Mouse (Mus musculus) adrenal gland, adult 2 months (tissue): ENCODE data around the gene Nudt6. TPM values are rescaled to one million over a fixed set of nuclear protein-coding genes. Genes with fewer than 3 reads are reported as not detected.

ENCODE experiments used
- DNase-seq: peaks from one replicate; pipeline ENCODE4 v3.0.0; 2021
- polyA plus RNA-seq: library from polyadenylated mRNA; depleted of rRNA; stranded (reverse); fragments of >200 nt; gene quantifications from 2 replicates; pipeline ENCODE4 v1.2.3, GENCODE M21; 2012; rRNA removed
- total RNA-seq, 2 experiments: library from RNA; stranded (reverse); gene quantifications; 2 replicates each; pipeline ENCODE4 v1.2.3; 2021

The Nudt6 gene
- total and polyA plus RNA-seq, 3 experiments, result 16.2 to 62.7 (median 18.7) TPM

DNA sequence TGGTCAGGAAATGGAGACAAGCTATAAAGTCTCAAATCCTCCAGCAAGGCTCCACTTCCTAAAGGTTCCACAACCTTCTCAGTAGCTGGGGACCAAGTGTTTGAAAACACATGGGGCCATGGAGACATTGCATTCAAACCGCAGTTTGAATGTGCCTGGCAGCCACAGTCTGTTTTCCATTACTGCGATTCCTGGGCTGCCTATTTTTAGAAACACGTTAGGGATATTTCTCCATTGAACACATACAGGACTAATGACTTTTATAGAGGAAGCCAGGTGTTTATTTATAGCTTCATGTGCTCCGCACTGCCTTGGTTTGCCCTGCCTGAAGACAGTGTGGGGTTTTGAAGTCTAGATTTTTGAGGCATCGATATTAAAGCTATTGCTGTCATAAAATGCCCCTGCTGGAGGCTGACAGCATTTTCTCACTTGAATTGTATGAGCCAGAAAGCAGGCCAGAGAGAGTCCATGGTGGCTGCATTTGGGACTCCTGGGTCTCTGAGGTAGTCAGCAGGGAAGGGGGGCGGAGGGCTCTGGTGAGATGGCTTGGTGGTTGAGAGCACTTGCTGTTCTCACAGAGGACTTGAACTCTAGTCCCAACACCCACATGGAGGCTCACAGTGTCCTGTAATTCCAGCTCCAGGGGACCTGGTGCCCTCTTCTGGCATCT is 36.8 kb downstream of the Nudt6 start:
- no peak for DNase-seq

DNA sequence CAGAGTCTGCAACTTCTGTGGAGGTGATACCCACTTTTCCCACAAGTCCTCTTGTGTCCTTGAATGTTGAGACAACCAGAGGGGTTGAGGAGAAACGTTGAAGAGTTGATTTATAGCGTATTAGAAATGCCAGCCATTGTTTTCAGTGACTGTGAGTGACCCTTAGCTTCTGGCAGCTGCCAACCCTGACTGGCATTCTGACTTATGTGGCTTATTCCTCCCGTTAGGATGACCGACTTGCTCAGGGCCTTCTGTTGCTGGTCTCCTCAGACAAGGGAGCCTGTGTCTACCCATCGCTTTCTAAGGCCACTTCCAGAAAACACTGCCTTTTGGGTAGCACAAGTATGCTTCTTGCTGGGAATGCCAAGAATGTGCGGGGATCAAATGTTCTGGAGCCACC is 38.6 kb downstream of the Nudt6 start:
- no peak for DNase-seq

DNA sequence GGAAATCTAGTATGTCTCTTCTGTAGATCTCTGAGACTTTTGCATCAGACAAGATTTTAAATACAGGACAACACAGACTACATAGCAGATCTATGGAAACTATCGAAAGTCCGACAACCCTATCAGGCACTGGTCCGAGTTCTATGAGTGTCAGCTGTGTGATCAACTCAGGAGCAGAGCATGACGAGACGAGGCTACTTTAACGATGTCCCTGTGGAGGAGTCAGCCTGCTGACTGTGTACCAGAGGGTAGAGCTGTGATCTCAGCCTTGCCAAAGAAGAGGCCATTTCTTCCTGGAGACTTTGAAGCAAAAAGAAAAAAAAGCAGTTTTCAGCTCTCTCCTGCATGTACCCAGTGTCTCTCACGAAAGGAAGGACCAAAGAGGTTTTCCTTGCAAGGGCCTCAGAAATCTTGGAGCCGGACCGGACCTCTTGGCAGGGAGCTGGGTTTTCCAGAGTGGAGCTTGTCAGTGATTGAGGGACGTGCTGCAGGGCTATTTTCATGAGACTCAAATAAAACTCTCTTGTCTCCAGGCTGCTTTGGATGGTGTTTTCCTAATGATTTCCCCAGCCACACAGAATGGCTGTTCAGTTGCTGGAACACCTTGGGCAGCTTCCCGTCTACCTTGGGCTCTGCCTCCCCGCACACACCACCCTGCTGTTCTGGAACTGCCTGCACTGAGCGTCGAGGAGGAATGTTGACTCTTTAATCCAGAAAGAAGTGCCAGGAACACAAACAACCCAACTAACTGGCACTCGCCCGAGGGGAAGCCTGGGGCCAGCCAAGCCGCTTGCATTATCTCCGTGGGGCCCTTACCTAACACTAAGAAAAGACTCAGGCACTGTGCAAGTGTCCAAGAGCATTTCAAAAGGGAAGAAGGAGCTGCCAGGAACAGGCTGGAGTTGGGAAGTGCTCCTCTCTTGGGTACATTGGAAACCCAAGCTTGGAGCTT is 39.8 kb downstream of the Nudt6 start:
- DNase-seq, result peak; percentile 49

DNA sequence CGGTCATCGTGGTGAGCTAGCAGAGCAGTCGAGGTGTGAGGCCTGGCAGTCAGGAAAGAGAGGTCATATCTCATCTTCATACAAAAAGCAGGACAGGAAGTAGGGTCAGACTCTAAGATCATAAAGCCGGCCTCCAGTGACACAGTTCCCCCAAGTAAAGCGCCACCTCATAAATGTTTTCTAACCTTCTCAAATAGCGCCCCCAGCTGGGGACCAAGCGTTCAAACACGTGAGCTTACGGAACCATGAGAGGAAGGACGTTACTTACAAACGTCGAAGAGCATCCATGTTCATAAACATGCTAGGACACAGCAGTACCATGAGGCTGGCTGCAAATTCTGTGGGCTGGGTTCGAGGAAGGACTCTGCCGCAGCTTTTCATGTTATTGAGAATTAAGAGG is 40.8 kb downstream of the Nudt6 start:
- no peak for DNase-seq

DNA sequence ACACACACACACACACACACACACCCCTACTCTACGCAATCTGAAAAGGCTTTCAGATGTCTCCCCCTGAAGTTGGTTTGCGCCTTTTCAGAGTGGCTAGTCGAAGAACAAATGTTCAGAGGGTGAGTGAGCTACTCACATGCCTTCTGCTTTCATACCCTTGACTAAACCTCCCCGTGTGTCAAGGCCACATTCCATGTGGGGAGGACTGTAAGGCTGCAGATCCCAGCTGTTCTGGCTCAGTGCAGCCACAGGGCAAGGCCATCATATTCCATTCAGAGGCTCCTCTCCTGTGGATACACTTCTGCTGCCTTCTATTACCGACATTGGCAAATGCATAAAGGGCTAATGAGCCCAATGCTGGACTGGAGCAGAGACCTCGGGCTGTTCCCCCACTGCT is 41.6 kb downstream of the Nudt6 start:
- DNase-seq, result peak; percentile 75

DNA sequence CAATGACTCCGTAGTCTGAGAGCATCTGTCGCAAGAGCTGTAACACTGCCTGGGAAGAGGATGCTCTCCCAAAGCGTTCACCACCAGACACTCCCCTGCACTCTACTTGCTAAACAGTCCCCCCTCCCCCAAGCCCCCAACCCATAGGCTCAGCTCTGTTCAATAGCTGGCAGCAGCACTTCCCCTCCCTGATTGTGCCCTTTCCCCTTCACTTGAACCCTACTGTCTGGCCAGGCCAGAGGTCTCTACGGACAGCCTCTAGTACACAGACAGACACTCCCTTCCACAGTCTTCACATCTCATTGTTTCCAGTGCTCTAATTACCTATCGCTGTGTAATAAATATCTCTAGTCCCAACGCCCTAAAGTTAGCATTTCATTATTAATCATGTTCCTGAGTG is 42.1 kb downstream of the Nudt6 start:
- no peak for DNase-seq

DNA sequence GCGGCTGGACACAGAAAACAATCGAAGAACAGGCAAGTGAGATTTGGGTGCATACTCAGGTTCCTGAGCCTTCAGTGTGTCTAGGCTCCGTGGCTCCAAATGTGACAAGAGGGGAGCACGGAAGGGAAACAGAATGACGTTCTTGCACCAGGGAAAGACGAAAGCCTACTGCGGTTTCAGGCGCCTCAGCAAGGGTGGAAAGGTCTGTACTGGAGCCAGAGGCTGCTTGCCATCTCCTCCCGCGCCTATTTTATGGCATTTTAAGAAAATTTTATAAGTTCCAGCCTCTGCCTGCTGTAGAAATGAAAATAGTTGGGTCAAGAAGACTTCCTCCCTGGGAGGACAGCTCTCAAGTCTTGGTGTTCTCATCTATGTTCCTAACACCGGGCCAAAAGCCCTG is 46.3 kb downstream of the Nudt6 start:
- no peak for DNase-seq

DNA sequence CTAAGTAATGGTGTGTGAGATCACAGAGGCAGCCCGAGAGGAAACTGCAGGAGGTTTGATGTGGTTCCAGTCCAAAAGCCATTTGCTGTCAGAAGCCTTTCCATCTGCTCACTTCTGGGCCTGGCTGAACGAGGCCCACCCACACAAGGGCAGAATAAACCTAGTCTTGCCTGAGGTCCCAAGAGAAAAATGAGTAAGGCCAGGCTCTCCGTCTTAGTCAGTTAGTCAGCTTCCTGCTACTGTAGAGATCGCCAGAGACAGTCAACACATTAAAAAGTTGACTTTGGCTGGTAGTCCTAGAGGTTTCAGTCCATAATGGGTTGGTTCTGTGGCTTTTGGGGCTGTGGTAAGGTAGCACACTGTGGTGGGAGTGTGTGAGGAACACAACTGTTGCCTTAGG is 49.6 kb downstream of the Nudt6 start:
- no peak for DNase-seq

DNA sequence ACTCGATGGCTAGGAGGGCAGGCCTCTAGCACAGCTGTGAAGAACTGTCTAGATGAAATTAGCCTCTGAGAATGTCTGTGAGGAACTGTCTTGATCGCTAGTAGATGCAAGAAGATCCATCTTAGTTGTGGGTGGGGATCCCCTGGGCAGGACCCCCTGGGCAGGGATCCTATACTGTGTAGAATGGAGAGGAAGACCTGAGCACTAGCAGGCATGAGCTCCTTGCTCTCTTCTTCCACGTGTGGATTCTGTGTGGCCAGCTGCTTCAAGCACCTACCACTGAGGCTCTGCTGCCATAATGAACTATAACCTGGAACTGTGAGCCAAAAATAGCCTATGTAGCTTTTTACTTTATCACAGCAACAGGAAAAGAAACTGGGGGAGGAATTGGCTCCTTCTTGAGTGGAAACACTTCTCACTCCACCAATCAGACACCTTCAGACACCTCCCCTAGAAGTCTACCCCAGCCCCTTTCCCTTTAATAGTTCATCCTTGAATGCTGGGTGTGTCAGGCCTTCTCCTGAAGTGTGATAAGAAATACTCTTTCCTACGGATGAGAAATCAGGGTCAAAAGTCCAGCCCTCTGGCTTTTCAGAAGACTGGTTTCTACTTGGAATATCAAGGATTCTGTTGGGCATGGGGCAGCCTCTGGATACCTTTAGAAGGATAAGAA is 53.5 kb downstream of the Nudt6 start:
- no peak for DNase-seq

DNA sequence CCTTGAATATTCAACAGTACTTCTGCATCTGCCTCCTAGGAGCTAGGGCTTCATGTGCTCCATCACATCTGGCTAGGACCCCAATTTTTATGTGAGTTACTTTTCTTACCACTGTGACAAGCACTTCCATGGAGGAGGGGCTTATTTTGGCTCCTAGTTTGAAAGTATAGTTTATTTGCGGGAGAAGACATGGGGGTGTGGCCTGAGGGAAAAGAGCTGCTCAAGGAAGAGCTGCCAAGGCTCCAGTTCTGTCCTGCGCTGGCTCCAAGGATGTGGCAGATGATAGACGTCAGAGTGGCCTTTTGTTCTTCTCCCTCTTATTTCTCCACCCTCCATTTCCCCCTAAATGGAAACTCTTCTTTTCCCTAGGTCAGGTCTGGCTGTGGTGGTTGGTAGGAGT is 54.0 kb downstream of the Nudt6 start:
- DNase-seq, result no peak

DNA sequence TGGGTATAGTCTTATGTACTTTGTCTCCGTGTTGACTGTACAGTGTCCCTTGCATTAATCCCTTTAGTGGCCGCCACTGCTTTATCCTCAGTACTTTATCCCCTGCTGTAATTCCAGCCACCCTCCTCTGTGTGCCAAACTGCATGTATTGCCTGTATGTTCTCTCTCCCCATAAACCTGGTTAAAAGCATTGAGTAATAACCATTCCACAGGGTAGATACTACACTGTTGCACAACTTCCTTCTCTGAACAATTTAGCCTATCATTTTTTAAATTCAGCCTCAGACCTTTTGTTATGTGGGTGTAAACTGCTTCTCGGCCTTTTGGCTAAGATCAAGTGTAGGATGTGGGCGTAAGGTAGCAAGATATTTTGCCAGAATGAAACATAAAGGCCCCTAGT is 54.9 kb downstream of the Nudt6 start:
- DNase-seq, result no peak

DNA sequence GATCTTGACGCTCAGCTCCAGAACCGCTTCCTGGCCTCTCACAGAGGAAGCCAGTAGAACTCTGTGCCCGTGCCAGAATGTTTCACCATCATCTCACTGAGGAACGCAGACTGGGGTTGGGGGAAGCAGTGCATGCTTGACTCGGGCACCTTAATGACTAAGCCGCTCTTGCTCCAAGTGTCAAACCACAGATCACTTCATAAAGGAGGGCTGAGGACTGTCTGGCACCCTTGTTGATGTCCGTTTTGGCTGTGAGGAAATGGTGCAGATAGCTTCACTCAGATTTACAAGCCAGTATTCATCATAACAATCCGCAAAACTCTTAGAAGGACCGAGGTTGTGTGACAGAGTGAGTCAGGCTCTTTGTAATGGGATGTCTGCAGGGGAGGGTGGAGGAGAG is 59.3 kb downstream of the Nudt6 start:
- peak; percentile 17 for DNase-seq

Other genes with a start within 250 kb of the Nudt6 start
- gene Il21, start 187.6 kb downstream of the Nudt6 start, total RNA-seq, result not detected
- gene Il21, start 187.6 kb downstream of the Nudt6 start, polyA plus RNA-seq, result not detected in 2 replicates
- 1 to 10 TPM; 3.9 to 5.1 TPM for gene Bbs12, start 107.7 kb downstream of the Nudt6 start, total RNA-seq
- 0.35 and 0.52 TPM in 2 replicates for gene Bbs12, start 107.7 kb downstream of the Nudt6 start, polyA plus RNA-seq
- gene Cetn4, start 107.5 kb downstream of the Nudt6 start, total RNA-seq, result 1 to 10 TPM; 5.0 to 6.8 TPM
- 0.19 TPM in 1 of 2 replicates, not detected in the other for gene Cetn4, start 107.5 kb downstream of the Nudt6 start, polyA plus RNA-seq
- gene Fgf2, start 71.9 kb downstream of the Nudt6 start, total RNA-seq, result 1 to 10 TPM; 4.3 to 4.7 TPM
- gene Fgf2, start 71.9 kb downstream of the Nudt6 start, polyA plus RNA-seq, result 1.7 and 2.0 TPM in 2 replicates
- 10 to 100 TPM; 29.1 to 46.0 TPM for gene Spata5, start 315 bp downstream of the Nudt6 start, total RNA-seq
- gene Spata5, start 315 bp downstream of the Nudt6 start, polyA plus RNA-seq, result 0.67 and 1.9 TPM in 2 replicates
- gene Spry1, start 219.7 kb upstream of the Nudt6 start, total RNA-seq, result 10 to 100 TPM; 17.9 to 39.7 TPM
- 32.5 and 37.6 TPM in 2 replicates for gene Spry1, start 219.7 kb upstream of the Nudt6 start, polyA plus RNA-seq